Mouse (Mus musculus) kidney, postnatal 0 days (tissue): ENCODE measurements around the gene Srcin1. TPM values are rescaled to one million over a fixed set of nuclear protein-coding genes. Genes with fewer than 3 reads are reported as not detected.

Experiments used
- ATAC-seq: fragments of 200-750 bp; cut with Nextera tagmentation; replicated peaks from 2 replicates; pipeline ENCODE4 v1.8.0; 2017; ENCODE audit warnings: low read depth, moderate number of reproducible peaks, moderate TSS enrichment, moderate library complexity; ENCODE audit not compliant: low FRiP score
- DNase-seq: peaks from one replicate; pipeline ENCODE4 v3.0.0-alpha.2; 2016; ENCODE audit warnings: low spot score
- H3K27ac ChIP-seq: fragments of 300-500 bp; sonication (generic); 2 replicates; pipeline ENCODE4 v1.5.1; 2014; ENCODE audit warnings: mild to moderate bottlenecking
- H3K27me3 ChIP-seq: fragments of 300-500 bp; sonication (generic); 2 replicates; pipeline ENCODE4 v1.6.1; 2014; ENCODE audit warnings: low read length, mixed read lengths; ENCODE audit not compliant: insufficient read depth
- H3K36me3 ChIP-seq: fragments of 300-500 bp; sonication (generic); 2 replicates; pipeline ENCODE4 v1.6.1; 2014; ENCODE audit warnings: low read length, mixed read lengths; ENCODE audit not compliant: insufficient read depth
- H3K4me1 ChIP-seq: fragments of 300-500 bp; sonication (generic); replicated peaks from 2 replicates; pipeline ENCODE4 v1.6.1; 2014; ENCODE audit warnings: antibody characterized with exemption, low read length, mixed read lengths; ENCODE audit not compliant: insufficient read depth
- H3K4me2 ChIP-seq: fragments of 300-500 bp; sonication (generic); 2 replicates; pipeline ENCODE4 v1.6.1; 2014; ENCODE audit warnings: mild to moderate bottlenecking, low read length, moderate library complexity, mixed read lengths
- H3K4me3 ChIP-seq: fragments of 300-500 bp; sonication (generic); replicated peaks from 2 replicates; pipeline ENCODE4 v1.5.1; 2014; ENCODE audit warnings: low read depth, low read length
- H3K9ac ChIP-seq: fragments of 300-500 bp; sonication (generic); 2 replicates; pipeline ENCODE4 v1.6.1; 2014; ENCODE audit warnings: low read depth, low read length
- H3K9me3 ChIP-seq: fragments of 300-500 bp; sonication (generic); replicated peaks from 2 replicates; pipeline ENCODE4 v1.6.1; 2016; ENCODE audit warnings: low read length, inconsistent platforms, mixed read lengths
- CTCF ChIP-seq: IDR thresholded peaks from 2 replicates; pipeline ENCODE4 v1.5.1; 2016; ENCODE audit warnings: antibody characterized with exemption, low read depth, mild to moderate bottlenecking, moderate library complexity
- WGBS: fragments of 180-500 bp; shearing (Covaris S2); extraction: QIAGEN DNeasy Blood & Tissue Kit; methylation state at CpG from one replicate; pipeline ENCODE4 v1.1.7; 2014; 5-methylcytosine and 5-hydroxymethylcytosine counted together
- polyA plus RNA-seq: library from polyadenylated mRNA; unstranded; fragments of >200 nt; fragmentation: Nextera tagmentation; extraction: Ambion mirVana; gene quantifications from 2 replicates; pipeline ENCODE4 v1.2.1, GENCODE M21; 2015

Gene Srcin1
- polyA plus RNA-seq, 1 experiment from 2014 or later: 0.59 TPM

DNA sequence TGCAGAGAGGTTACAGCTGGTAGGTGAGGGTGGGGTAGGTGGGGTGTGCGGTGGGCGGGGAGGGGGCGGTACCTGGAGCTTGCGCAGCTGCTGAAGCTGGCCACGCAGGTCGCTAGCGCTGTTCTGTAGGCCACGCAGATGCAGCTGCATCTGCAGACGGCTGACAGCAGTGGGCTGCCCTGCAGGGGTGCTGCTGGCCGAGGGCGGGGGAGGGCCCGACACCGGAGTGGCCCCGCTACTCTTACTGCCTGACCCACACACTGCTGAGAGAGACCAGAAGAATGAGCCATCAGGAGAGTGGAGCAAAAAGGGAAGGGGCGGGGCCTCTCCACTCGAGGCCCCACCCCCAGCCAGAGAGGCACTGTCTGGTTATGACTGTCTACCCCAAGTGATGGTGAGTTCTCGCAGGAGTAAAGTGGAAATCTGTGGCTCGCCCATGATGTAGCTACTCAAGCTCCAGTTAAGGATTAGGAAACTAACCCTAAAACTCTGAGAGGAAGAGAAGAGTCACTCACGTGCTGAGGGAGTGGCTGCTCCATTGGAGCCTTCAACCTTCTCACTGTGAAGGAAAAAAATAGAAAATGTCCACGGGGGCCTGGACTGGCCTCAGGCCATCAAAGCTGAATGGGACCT is 42.9 kb downstream of the Srcin1 start:
- ATAC-seq (peak; percentile 29), DNase-seq (no peak)
- no peaks in the 10 kb centered on the region for H3K9me3 ChIP-seq
- 8% methylated on average over 19 of the region's 20 CpGs for WGBS
- no peak overlapping the region for H3K27ac ChIP-seq
- H3K9ac ChIP-seq: no peak overlapping the region
- H3K4me1 ChIP-seq: peaks cover 17% of the 10 kb centered on the region
- no peaks in the 10 kb centered on the region for H3K36me3 ChIP-seq
- H3K4me2 ChIP-seq: peak overlapping the region; percentile 28; the same call in 1 of the 2 replicates
- no peak overlapping the region for H3K4me3 ChIP-seq
- TF ChIP-seq CTCF: no peak
- peaks cover 51% of the 10 kb centered on the region for H3K27me3 ChIP-seq

DNA sequence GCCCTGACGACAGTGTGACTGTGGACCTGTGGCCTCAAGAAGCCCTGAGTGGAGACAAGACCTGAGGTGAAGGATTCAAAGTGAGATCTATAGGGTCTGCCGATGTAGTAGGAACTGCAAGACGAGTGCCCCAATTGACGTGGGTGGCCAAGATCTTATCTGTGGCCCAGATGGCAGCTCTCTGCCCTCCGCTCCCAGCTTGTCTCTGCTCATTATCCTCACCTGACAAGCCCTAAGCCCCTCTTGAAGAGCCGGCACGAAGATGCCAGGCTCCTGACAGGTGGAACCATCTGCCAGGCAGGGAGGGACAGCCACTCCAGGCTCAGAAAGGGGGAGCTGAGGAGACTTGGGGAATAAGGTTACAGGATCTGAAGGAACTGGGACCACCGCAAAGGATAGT is 43.6 kb downstream of the Srcin1 start:
- Histone ChIP-seq H3K4me3 (0 out of 2 replicates have a peak overlapping the region, but pooled peaks have one; percentile 33), H3K4me2 (no peak overlapping the region)
- no peak for ATAC-seq

DNA sequence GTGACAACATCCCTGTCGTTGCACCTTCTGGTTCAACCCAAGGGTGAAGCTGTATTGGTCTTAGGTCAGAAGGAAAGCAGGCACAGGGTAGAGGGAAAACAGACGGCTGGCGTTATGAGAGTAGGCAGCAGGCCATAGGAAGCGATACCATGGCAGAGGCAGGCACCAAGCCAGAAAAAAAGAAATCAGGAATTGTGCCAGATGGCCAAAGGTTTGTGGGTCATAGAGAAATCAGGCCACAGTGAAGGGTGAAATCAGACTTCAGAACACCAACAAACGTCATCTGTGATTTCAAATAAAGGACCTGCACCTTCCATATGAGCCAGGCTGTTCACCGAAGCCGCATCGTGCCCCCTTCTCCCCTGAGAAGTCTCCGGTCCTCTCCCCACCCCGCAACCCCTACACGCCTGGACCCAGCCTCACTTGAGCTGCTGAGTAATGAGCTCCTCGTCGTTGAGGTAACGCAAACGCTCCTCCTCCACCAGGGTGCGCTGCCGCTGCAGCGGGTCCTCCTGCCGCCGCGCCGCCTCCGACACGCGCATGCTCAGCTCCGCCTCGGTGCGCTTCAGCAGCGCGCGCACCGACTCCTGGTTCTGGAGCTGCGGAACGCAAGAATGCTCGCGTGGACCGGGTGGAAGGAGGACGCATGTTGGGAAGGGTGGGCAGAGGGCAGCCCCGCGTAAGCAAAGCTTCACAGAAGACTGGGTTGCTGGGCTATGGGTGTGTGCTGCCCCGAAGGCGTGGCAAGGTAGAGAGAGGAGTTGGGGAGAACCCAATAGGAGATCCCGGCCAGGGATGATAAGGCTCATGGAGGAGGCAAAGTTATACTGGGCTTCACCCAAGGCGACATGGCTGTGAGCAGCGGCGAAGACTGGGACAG is 44.4 kb downstream of the Srcin1 start:
- TF ChIP-seq CTCF: peak; percentile 98
- Histone ChIP-seq H3K4me2 (peak overlapping the region; percentile 72), H3K4me3 (peak overlapping the region; percentile 33), H3K4me1 (peaks cover 12% of the 10 kb centered on the region), H3K9ac (no peak overlapping the region), H3K27ac (no peak overlapping the region), H3K9me3 (no peaks in the 10 kb centered on the region), H3K27me3 (peaks cover 46% of the 10 kb centered on the region), H3K36me3 (no peaks in the 10 kb centered on the region)
- ATAC-seq (peak; percentile 57), DNase-seq (peak; percentile 90)
- WGBS: 7% methylated on average over 46 of the region's 46 CpGs

More for the DNA sequence above, 43.6 kb downstream of the Srcin1 start:
- 19% methylated on average over 8 of the region's 8 CpGs for WGBS
- no peak for DNase-seq
- Histone ChIP-seq H3K9ac (no peak overlapping the region), H3K36me3 (no peaks in the 10 kb centered on the region), H3K27me3 (peaks cover 46% of the 10 kb centered on the region), H3K27ac (no peak overlapping the region), H3K9me3 (no peaks in the 10 kb centered on the region), H3K4me1 (peaks cover 17% of the 10 kb centered on the region)
- no peak for TF ChIP-seq CTCF

DNA sequence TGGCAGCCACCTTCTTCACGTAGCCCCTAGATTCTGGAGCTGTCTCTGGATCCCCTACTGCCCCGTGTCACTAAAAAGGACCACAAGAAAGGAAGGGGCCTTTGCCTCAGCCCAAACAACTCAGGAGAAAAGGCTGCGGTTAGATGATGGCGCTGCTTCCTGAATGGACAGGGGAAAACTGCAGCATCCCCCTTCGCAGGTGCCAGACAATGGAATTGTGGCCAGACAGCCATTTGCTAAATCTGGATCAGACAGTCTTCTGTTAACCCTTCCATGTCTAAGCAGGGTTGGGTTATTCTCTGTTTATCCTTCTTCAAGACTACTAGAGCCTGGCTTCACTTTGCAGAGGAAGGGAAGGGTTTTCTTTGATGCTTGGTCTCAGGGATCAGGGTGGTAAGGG is 45.0 kb downstream of the Srcin1 start:
- ATAC-seq (no peak), DNase-seq (no peak)
- H3K9ac ChIP-seq: no peak overlapping the region
- no peak overlapping the region for H3K27ac ChIP-seq
- no peak overlapping the region for H3K4me2 ChIP-seq
- no peaks in the 10 kb centered on the region for H3K36me3 ChIP-seq
- H3K4me3 ChIP-seq: no peak overlapping the region
- peaks cover 12% of the 10 kb centered on the region for H3K4me1 ChIP-seq
- peaks cover 39% of the 10 kb centered on the region for H3K27me3 ChIP-seq
- no peaks in the 10 kb centered on the region for H3K9me3 ChIP-seq
- TF ChIP-seq CTCF: no peak
- 67% methylated on average over 5 of the region's 5 CpGs for WGBS

DNA sequence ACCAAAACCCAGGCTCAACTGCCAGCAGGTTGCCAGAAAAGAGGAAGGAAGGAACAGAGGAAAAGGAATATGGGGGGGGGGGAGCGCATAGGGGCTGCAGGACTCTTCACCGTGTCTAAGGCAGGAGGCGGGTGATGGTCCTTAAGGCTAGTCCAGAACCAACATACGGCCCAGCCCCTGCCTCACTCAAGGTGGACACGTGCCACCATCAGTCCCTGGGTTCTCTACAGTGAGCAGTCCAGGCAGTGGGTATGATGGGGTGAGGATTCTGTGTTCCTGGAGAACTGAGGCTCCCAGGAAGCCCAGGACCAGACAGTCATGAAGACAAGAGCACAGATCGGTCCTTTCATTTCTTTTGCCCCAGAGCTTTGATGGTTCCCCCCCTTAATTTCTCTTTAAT is 45.9 kb downstream of the Srcin1 start:
- DNase-seq: no peak

DNA sequence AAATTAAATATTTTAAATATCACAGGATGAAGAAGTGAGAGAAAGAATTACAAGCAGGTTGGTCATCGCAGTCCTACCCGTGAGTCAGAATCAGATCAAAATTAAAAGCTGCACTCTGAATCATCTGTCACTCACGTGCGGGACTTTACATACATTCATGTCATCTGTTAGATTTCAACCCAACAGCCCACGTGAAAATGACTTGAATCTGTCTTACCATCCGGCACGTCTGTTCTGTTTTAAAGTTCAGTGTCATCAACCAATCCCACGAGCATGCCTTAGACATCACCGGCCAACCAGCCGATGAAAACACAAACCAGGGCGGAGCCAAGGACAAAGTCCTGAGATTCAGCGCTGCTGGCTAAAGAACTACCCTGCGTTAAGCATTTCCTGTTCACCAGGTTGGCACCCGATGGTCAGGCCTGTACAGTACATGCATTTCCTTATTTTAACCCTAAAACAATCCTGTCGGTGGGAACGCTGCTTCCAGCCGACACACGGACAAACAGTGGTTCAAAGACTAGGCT is 47.6 kb downstream of the Srcin1 start:
- H3K9ac ChIP-seq: no peak overlapping the region
- H3K36me3 ChIP-seq: no peaks in the 10 kb centered on the region
- ATAC-seq (no peak), DNase-seq (no peak)
- no peaks in the 10 kb centered on the region for H3K9me3 ChIP-seq
- no peak overlapping the region for H3K4me3 ChIP-seq
- peaks cover 16% of the 10 kb centered on the region for H3K27me3 ChIP-seq
- H3K27ac ChIP-seq: no peak overlapping the region
- peaks cover 15% of the 10 kb centered on the region for H3K4me1 ChIP-seq
- 77% methylated on average over 18 of the region's 18 CpGs for WGBS
- TF ChIP-seq CTCF: no peak
- no peak overlapping the region for H3K4me2 ChIP-seq

More for the DNA sequence above, 45.9 kb downstream of the Srcin1 start:
- Histone ChIP-seq H3K4me2 (no peak overlapping the region), H3K27me3 (peaks cover 32% of the 10 kb centered on the region), H3K4me3 (no peak overlapping the region), H3K9ac (no peak overlapping the region), H3K27ac (no peak overlapping the region), H3K9me3 (no peaks in the 10 kb centered on the region), H3K36me3 (no peaks in the 10 kb centered on the region), H3K4me1 (peaks cover 12% of the 10 kb centered on the region)
- 83% methylated on average over 6 of the region's 6 CpGs for WGBS
- TF ChIP-seq CTCF: no peak
- ATAC-seq: no peak
